Mouse (Mus musculus) 3T3-L1 (cell line): ENCODE data around the gene Slc5a5.

ENCODE experiments used
- DNase-seq: peaks from one replicate; pipeline ENCODE4 v3.0.0-alpha.2; 2015; ENCODE audit warnings: low read depth, low spot score

The Slc5a5 gene

GRCm38 (mm10) chr8:70833520-70833919, 59.0 kb downstream of the Slc5a5 start:
- DNase-seq, result no peak

- no peak for DNase-seq
These were observed 59.5 kb downstream of the Slc5a5 start for GRCm38 (mm10) chr8:70833018-70833482.
